Mouse (Mus musculus): ENCODE results near the gene Rreb1.

- TF ChIP-seq POLR2A (IDR thresholded peaks at IDR 0.05; ENCODE audit: control insufficient read depth, low read depth, low read length) (no peak), CTCF (IDR thresholded peaks at IDR 0.05; ENCODE audit: control insufficient read depth, insufficient read depth, insufficient replicate concordance, low read depth, low read length) (no peak)
Observed at GRCm38 (mm10) chr13:37880035-37880434, 101.8 kb downstream of the Rreb1 start.
